Mouse (Mus musculus) midbrain, embryonic 11.5 days (tissue): ENCODE results near the gene Paqr3. TPM values are rescaled to one million over a fixed set of nuclear protein-coding genes. Genes with fewer than 3 reads are reported as not detected.
A peak's percentile ranks its signal among the peaks of the same experiment; 100 is the strongest.

Experiments
- ATAC-seq: fragments of 200-750 bp; cut with Nextera tagmentation; 2 replicates; pipeline ENCODE4 v1.8.0; 2017; ENCODE audit warnings: moderate TSS enrichment, moderate library complexity; ENCODE audit not compliant: low FRiP score
- DNase-seq: peaks from one replicate; pipeline ENCODE4 v3.0.0; 2015; ENCODE audit warnings: low spot score; ENCODE audit errors: missing footprints
- H3K27ac ChIP-seq: fragments of 300-500 bp; sonication (generic); 2 replicates; pipeline ENCODE4 v1.5.1; 2014; ENCODE audit warnings: low read depth, low read length
- H3K27me3 ChIP-seq: fragments of 300-500 bp; sonication (generic); 2 replicates; pipeline ENCODE4 v1.6.1; 2014; ENCODE audit warnings: mild to moderate bottlenecking, low read length, moderate library complexity, mixed read lengths; ENCODE audit not compliant: control insufficient read depth, insufficient read depth
- H3K36me3 ChIP-seq: fragments of 300-500 bp; sonication (generic); 2 replicates; pipeline ENCODE4 v1.6.1; 2014; ENCODE audit warnings: mild to moderate bottlenecking, low read length, moderate library complexity, mixed read lengths; ENCODE audit not compliant: control insufficient read depth, insufficient read depth
- H3K4me1 ChIP-seq: fragments of 300-500 bp; sonication (generic); 2 replicates; pipeline ENCODE4 v1.6.1; 2014; ENCODE audit warnings: low read length; ENCODE audit not compliant: control insufficient read depth, insufficient read depth
- H3K4me2 ChIP-seq: fragments of 300-500 bp; sonication (generic); 2 replicates; pipeline ENCODE4 v1.6.1; 2014; ENCODE audit warnings: mild to moderate bottlenecking, moderate library complexity
- H3K4me3 ChIP-seq: fragments of 300-500 bp; sonication (generic); 2 replicates; pipeline ENCODE4 v1.5.1; 2014; ENCODE audit warnings: low read depth, low read length
- H3K9ac ChIP-seq: fragments of 300-500 bp; sonication (generic); 2 replicates; pipeline ENCODE4 v1.6.1; 2014; ENCODE audit warnings: low read length
- H3K9me3 ChIP-seq: fragments of 300-500 bp; sonication (generic); 2 replicates; pipeline ENCODE4 v1.6.1; 2016; ENCODE audit warnings: low read length; ENCODE audit not compliant: control insufficient read depth
- WGBS: fragments of 180-500 bp; shearing (Covaris S2); extraction: QIAGEN DNeasy Blood & Tissue Kit; methylation state at CpG from one replicate; pipeline ENCODE4 v1.1.7; 2014; 5-methylcytosine and 5-hydroxymethylcytosine counted together
- polyA plus RNA-seq: library from polyadenylated mRNA; unstranded; fragments of >200 nt; fragmentation: Nextera tagmentation; extraction: Ambion mirVana; gene quantifications from 2 replicates; pipeline ENCODE4 v1.2.1, GENCODE M21; 2014

The Paqr3 gene
- polyA plus RNA-seq, 1 experiment from 2014 or later = 10.3 TPM

GRCm38 (mm10) chr5:97110697-97111096 lies 699 bp downstream of the Paqr3 start:
- H3K27me3 ChIP-seq = no peaks in the 10 kb centered on the region
- peak overlapping the region; percentile 71 for H3K4me2 ChIP-seq
- no peak overlapping the region for H3K27ac ChIP-seq
- peak overlapping the region; percentile 62 for H3K4me3 ChIP-seq
- no peaks in the 10 kb centered on the region for H3K36me3 ChIP-seq
- DNase-seq (peak; percentile 91), ATAC-seq (no peak)
- no peaks in the 10 kb centered on the region for H3K9me3 ChIP-seq
- WGBS = 20% methylated on average over 5 of the region's 5 CpGs
- H3K4me1 ChIP-seq = peaks cover 7% of the 10 kb centered on the region
- H3K9ac ChIP-seq = peak overlapping the region; percentile 70

- WGBS = 44% methylated on average over 2 of the region's 2 CpGs
- Histone ChIP-seq H3K9me3 (no peaks in the 10 kb centered on the region), H3K9ac (no peak overlapping the region), H3K27me3 (no peaks in the 10 kb centered on the region), H3K4me1 (peaks cover 7% of the 10 kb centered on the region), H3K4me3 (peak overlapping the region; percentile 62), H3K4me2 (peak overlapping the region; percentile 71), H3K36me3 (no peaks in the 10 kb centered on the region), H3K27ac (no peak overlapping the region)
- no peak for DNase-seq
- no peak for ATAC-seq
Observed at GRCm38 (mm10) chr5:97110133-97110532, 1.3 kb downstream of the Paqr3 start.

GRCm38 (mm10) chr5:97108333-97108732 lies 3.1 kb downstream of the Paqr3 start:
- H3K36me3 ChIP-seq = no peaks in the 10 kb centered on the region
- peaks cover 7% of the 10 kb centered on the region for H3K4me1 ChIP-seq
- ATAC-seq (no peak), DNase-seq (no peak)
- H3K9ac ChIP-seq = no peak overlapping the region
- no peak overlapping the region for H3K27ac ChIP-seq
- 90% methylated on average over 5 of the region's 5 CpGs for WGBS
- no peak overlapping the region for H3K4me2 ChIP-seq
- H3K9me3 ChIP-seq = no peaks in the 10 kb centered on the region
- no peak overlapping the region for H3K4me3 ChIP-seq
- H3K27me3 ChIP-seq = no peaks in the 10 kb centered on the region

GRCm38 (mm10) chr5:97099954-97100353 lies 11.4 kb downstream of the Paqr3 start:
- H3K27ac ChIP-seq = no peak overlapping the region
- ATAC-seq (no peak), DNase-seq (no peak)
- H3K36me3 ChIP-seq = no peaks in the 10 kb centered on the region
- H3K4me2 ChIP-seq = no peak overlapping the region
- H3K4me1 ChIP-seq = no peaks in the 10 kb centered on the region
- 93% methylated on average over 8 of the region's 8 CpGs for WGBS
- no peak overlapping the region for H3K9ac ChIP-seq
- H3K4me3 ChIP-seq = no peak overlapping the region
- H3K27me3 ChIP-seq = no peaks in the 10 kb centered on the region
- no peaks in the 10 kb centered on the region for H3K9me3 ChIP-seq

GRCm38 (mm10) chr5:97097631-97098041 lies 13.8 kb downstream of the Paqr3 start:
- no peak overlapping the region for H3K9ac ChIP-seq
- H3K4me3 ChIP-seq = no peak overlapping the region
- no peak overlapping the region for H3K27ac ChIP-seq
- no peaks in the 10 kb centered on the region for H3K36me3 ChIP-seq
- ATAC-seq (peak; percentile 59; the same call in 1 of the 2 replicates), DNase-seq (no peak)
- no peaks in the 10 kb centered on the region for H3K27me3 ChIP-seq
- no peak overlapping the region for H3K4me2 ChIP-seq
- H3K9me3 ChIP-seq = no peaks in the 10 kb centered on the region
- WGBS = 66% methylated on average over 9 of the region's 9 CpGs
- H3K4me1 ChIP-seq = no peaks in the 10 kb centered on the region

- WGBS = 67% methylated on average over 13 of the region's 13 CpGs
- Histone ChIP-seq H3K36me3 (no peaks in the 10 kb centered on the region), H3K4me2 (no peak overlapping the region), H3K4me1 (no peaks in the 10 kb centered on the region), H3K4me3 (no peak overlapping the region), H3K9me3 (no peaks in the 10 kb centered on the region), H3K27ac (no peak overlapping the region), H3K27me3 (no peaks in the 10 kb centered on the region), H3K9ac (no peak overlapping the region)
- ATAC-seq (no peak), DNase-seq (no peak)
Observed at GRCm38 (mm10) chr5:97095335-97095734, 16.1 kb downstream of the Paqr3 start.

GRCm38 (mm10) chr5:97092970-97093369 lies 18.4 kb downstream of the Paqr3 start:
- no peak for ATAC-seq

GRCm38 (mm10) chr5:97090034-97090784 lies 21.2 kb downstream of the Paqr3 start:
- no peak overlapping the region for H3K4me3 ChIP-seq
- 76% methylated on average over 6 of the region's 6 CpGs for WGBS
- ATAC-seq = no peak
- H3K4me2 ChIP-seq = no peak overlapping the region
- H3K9me3 ChIP-seq = no peaks in the 10 kb centered on the region
- H3K27ac ChIP-seq = no peak overlapping the region
- peaks cover 5% of the 10 kb centered on the region; the same call in 1 of the 2 replicates for H3K36me3 ChIP-seq
- no peak overlapping the region for H3K9ac ChIP-seq
- DNase-seq = no peak
- no peaks in the 10 kb centered on the region for H3K4me1 ChIP-seq
- no peaks in the 10 kb centered on the region for H3K27me3 ChIP-seq

More at GRCm38 (mm10) chr5:97092970-97093369, 18.4 kb downstream of the Paqr3 start:
- no peaks in the 10 kb centered on the region for H3K36me3 ChIP-seq
- no peak overlapping the region for H3K4me3 ChIP-seq
- H3K4me2 ChIP-seq = no peak overlapping the region
- WGBS = 83% methylated on average over 8 of the region's 8 CpGs
- peak; percentile 47 for DNase-seq
- no peaks in the 10 kb centered on the region for H3K27me3 ChIP-seq
- H3K27ac ChIP-seq = no peak overlapping the region
- no peaks in the 10 kb centered on the region for H3K9me3 ChIP-seq
- no peak overlapping the region for H3K9ac ChIP-seq
- no peaks in the 10 kb centered on the region for H3K4me1 ChIP-seq

GRCm38 (mm10) chr5:97089426-97089825 lies 22.0 kb downstream of the Paqr3 start:
- peaks cover 5% of the 10 kb centered on the region; the same call in 1 of the 2 replicates for H3K36me3 ChIP-seq
- no peaks in the 10 kb centered on the region for H3K4me1 ChIP-seq
- no peak for ATAC-seq
- no peak overlapping the region for H3K4me3 ChIP-seq
- no peak overlapping the region for H3K9ac ChIP-seq
- no peak for DNase-seq
- H3K4me2 ChIP-seq = no peak overlapping the region
- H3K9me3 ChIP-seq = no peaks in the 10 kb centered on the region
- no peaks in the 10 kb centered on the region for H3K27me3 ChIP-seq
- WGBS = 90% methylated on average over 3 of the region's 3 CpGs
- H3K27ac ChIP-seq = no peak overlapping the region
